Mouse (Mus musculus): ENCODE results near the gene Slc16a5.

Slc16a5 gene

GRCm38 (mm10) chr11:115490441-115491355 is 28.4 kb downstream of the Slc16a5 start:
- TF ChIP-seq GATA4 (IDR thresholded peaks at IDR 0.05; ENCODE audit: insufficient replicate concordance, low read length), result no peak

- no peak for TF ChIP-seq GATA4 (IDR thresholded peaks at IDR 0.05; ENCODE audit: insufficient replicate concordance, low read length)
Observed at GRCm38 (mm10) chr11:115491356-115492083, 29.2 kb downstream of the Slc16a5 start, which contains the start of gene Nt5c. Gene Nt5c (minus strand): TSS chr11:115491862.

GRCm38 (mm10) chr11:115492387-115492786 is 30.1 kb downstream of the Slc16a5 start:
- no peak for TF ChIP-seq GATA4 (IDR thresholded peaks at IDR 0.05; ENCODE audit: insufficient replicate concordance, low read length)

GRCm38 (mm10) chr11:115502636-115503035 is 40.4 kb downstream of the Slc16a5 start:
- no peak for TF ChIP-seq GATA4 (IDR thresholded peaks at IDR 0.05; ENCODE audit: insufficient replicate concordance, low read length)

GRCm38 (mm10) chr11:115506586-115506985 is 44.3 kb downstream of the Slc16a5 start:
- TF ChIP-seq GATA4 (IDR thresholded peaks at IDR 0.05; ENCODE audit: insufficient replicate concordance, low read length), result no peak

- TF ChIP-seq GATA4 (IDR thresholded peaks at IDR 0.05; ENCODE audit: insufficient replicate concordance, low read length), result no peak
Observed at GRCm38 (mm10) chr11:115508061-115508460, 45.8 kb downstream of the Slc16a5 start.

- peak; percentile 75; the same call in 1 of the 2 replicates for TF ChIP-seq GATA4 (IDR thresholded peaks at IDR 0.05; ENCODE audit: insufficient replicate concordance, low read length)
Observed at GRCm38 (mm10) chr11:115509773-115510506, 47.7 kb downstream of the Slc16a5 start.

- no peak for TF ChIP-seq GATA4 (IDR thresholded peaks at IDR 0.05; ENCODE audit: insufficient replicate concordance, low read length)
Observed at GRCm38 (mm10) chr11:115510507-115510888, 48.2 kb downstream of the Slc16a5 start.

- no peak for TF ChIP-seq GATA4 (IDR thresholded peaks at IDR 0.05; ENCODE audit: insufficient replicate concordance, low read length)
Observed at GRCm38 (mm10) chr11:115511121-115511520, 48.8 kb downstream of the Slc16a5 start.

GRCm38 (mm10) chr11:115512004-115512403 is 49.7 kb downstream of the Slc16a5 start:
- no peak for TF ChIP-seq GATA4 (IDR thresholded peaks at IDR 0.05; ENCODE audit: insufficient replicate concordance, low read length)

- TF ChIP-seq GATA4 (IDR thresholded peaks at IDR 0.05; ENCODE audit: insufficient replicate concordance, low read length), result no peak; the same call in 1 of the 2 replicates
Observed at GRCm38 (mm10) chr11:115512407-115513183, 50.3 kb downstream of the Slc16a5 start.

- TF ChIP-seq GATA4 (IDR thresholded peaks at IDR 0.05; ENCODE audit: insufficient replicate concordance, low read length), result no peak
Observed at GRCm38 (mm10) chr11:115513271-115514237, 51.3 kb downstream of the Slc16a5 start.

GRCm38 (mm10) chr11:115514238-115514663 is 52.0 kb downstream of the Slc16a5 start, which contains the start of gene Jpt1:
Gene Jpt1 (minus strand): TSS chr11:115514387.
- TF ChIP-seq GATA4 (IDR thresholded peaks at IDR 0.05; ENCODE audit: insufficient replicate concordance, low read length), result no peak; the same call in 1 of the 2 replicates

Measured in liver, adult (tissue).